Mouse (Mus musculus) testis, adult 2 months (tissue): ENCODE results near the gene Rims1. TPM values are rescaled to one million over a fixed set of nuclear protein-coding genes. Genes with fewer than 3 reads are reported as not detected.

Experiments used
- H3K27ac ChIP-seq: fragments of 200-500 bp; 2 replicates; pipeline ENCODE4 v1.5.1; 2012; ENCODE audit warnings: low read depth, low read length; ENCODE audit not compliant: control insufficient read depth, insufficient read depth
- H3K27me3 ChIP-seq: fragments of 200-500 bp; 2 replicates; pipeline ENCODE4 v1.6.1; 2012; ENCODE audit warnings: mild to moderate bottlenecking, low read length, moderate library complexity; ENCODE audit not compliant: control insufficient read depth, insufficient read depth
- H3K36me3 ChIP-seq: fragments of 200-500 bp; 2 replicates; pipeline ENCODE4 v1.6.1; 2012; ENCODE audit warnings: mild to moderate bottlenecking, low read length; ENCODE audit not compliant: control insufficient read depth, insufficient read depth
- H3K4me1 ChIP-seq: fragments of 200-500 bp; 2 replicates; pipeline ENCODE4 v1.6.1; 2012; ENCODE audit warnings: low read length; ENCODE audit not compliant: control insufficient read depth, insufficient read depth
- H3K4me3 ChIP-seq: fragments of 200-500 bp; 2 replicates; pipeline ENCODE4 v1.5.1; 2012; ENCODE audit warnings: low read depth, mild to moderate bottlenecking, low read length, moderate library complexity, mixed read lengths; ENCODE audit not compliant: control insufficient read depth
- CTCF ChIP-seq: fragments of 200-500 bp; IDR thresholded peaks from 2 replicates; pipeline ENCODE4 v1.5.1; 2012; ENCODE audit warnings: low read depth, mild to moderate bottlenecking, inconsistent platforms, low read length, moderate library complexity; ENCODE audit not compliant: control insufficient read depth, insufficient read depth, insufficient replicate concordance
- POLR2A ChIP-seq: fragments of 200-500 bp; IDR thresholded peaks from 2 replicates; pipeline ENCODE4 v1.6.1; 2012; ENCODE audit warnings: low read depth, mild to moderate bottlenecking, inconsistent platforms, low read length, moderate library complexity; ENCODE audit not compliant: control insufficient read depth
- polyA plus RNA-seq: library from polyadenylated mRNA; depleted of rRNA; stranded (reverse); fragments of >200 nt; gene quantifications from 2 replicates; pipeline ENCODE4 v1.2.3, GENCODE M21; 2012

The Rims1 gene
- polyA plus RNA-seq, 1 experiment: 0.30 TPM

DNA sequence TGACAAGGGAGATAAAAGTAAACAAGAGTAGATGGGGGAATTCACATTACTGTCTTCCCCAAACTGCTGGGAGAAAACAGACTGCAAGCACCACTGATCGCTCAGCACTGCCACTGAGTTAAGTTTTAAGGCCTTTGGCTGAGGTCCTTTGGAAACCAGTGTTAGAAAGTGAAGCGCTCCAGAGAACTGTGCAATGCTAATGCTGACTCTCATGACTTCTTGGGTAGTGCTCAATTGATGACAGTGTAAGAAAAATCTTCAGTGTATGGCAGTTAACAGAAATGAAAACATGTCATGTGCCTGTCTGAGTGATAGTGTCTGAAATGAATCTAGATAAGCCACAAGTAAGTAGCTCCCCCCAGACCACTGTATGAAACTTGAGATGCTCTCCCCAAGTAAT lies 111.3 kb downstream of the Rims1 start:
- no peaks in the 10 kb centered on the region for H3K27me3 ChIP-seq
- no peaks in the 10 kb centered on the region for H3K36me3 ChIP-seq
- no peaks in the 10 kb centered on the region for H3K4me1 ChIP-seq
- no peak for TF ChIP-seq CTCF
- TF ChIP-seq POLR2A: no peak
- no peak overlapping the region for H3K27ac ChIP-seq
- no peak overlapping the region for H3K4me3 ChIP-seq

DNA sequence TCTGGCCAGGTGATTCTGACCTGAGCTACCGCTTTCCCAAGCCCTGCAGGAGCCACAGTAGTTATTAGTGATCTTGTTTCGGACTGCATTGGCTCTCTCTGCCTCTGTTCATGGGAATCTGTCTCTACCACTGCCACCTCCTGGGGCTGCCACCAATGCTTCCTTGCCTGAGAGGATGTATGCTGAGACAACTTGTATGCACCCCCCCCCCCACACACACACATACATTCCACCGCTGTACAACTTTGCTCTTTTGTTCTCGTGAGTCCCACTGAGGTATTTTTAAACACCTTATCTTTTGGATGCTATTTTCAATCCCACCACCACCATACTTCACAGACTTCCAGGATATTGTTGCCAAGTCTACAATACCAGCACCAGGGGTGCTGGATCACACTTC lies 122.3 kb downstream of the Rims1 start:
- no peaks in the 10 kb centered on the region for H3K27me3 ChIP-seq
- H3K4me3 ChIP-seq: no peak overlapping the region
- H3K27ac ChIP-seq: no peak overlapping the region
- no peak for TF ChIP-seq POLR2A
- H3K36me3 ChIP-seq: no peaks in the 10 kb centered on the region
- no peaks in the 10 kb centered on the region for H3K4me1 ChIP-seq

DNA sequence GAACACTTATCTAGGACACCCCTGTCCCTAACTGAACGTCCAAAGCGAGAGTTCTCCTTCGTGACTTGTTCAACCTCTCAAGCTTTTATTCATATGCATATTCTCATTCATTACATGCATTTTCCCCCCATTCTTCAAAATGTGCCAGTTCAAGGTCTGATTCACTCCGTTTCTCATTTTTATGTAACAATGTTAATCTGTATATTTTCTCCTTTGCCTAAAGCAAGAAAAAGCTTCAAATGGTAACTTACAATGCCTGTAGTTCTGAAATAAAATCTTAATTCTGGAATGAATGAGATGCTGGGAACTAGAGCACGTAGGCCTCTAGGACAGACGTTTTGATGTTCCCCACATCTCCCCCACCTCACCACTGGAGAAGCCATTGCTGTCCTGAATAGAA lies 141.6 kb downstream of the Rims1 start:
- H3K4me1 ChIP-seq: no peaks in the 10 kb centered on the region
- no peaks in the 10 kb centered on the region for H3K36me3 ChIP-seq
- TF ChIP-seq CTCF (no peak), POLR2A (no peak)
- no peak overlapping the region for H3K4me3 ChIP-seq
- H3K27ac ChIP-seq: no peak overlapping the region
- no peaks in the 10 kb centered on the region for H3K27me3 ChIP-seq

DNA sequence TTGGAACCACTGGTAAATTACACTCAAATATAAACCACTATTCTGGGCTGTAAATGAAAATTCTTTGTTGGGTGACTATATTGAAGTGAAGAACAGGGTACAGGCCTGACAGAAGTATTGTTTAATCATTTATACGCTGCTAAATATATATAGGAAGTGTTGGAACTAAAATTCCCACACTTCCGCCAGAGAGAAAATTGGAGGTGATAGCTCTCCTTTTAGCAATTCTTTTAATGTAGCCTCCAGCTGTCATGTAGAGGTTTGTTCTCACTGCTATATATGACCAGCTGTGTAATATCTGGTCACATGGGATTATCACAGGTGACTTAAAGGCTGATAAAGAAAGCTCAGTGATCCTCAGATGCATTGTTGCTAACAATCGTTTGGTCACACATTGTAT lies 144.0 kb downstream of the Rims1 start:
- Histone ChIP-seq H3K27ac (no peak overlapping the region), H3K36me3 (no peaks in the 10 kb centered on the region), H3K27me3 (no peaks in the 10 kb centered on the region), H3K4me1 (no peaks in the 10 kb centered on the region), H3K4me3 (no peak overlapping the region)
- TF ChIP-seq CTCF: no peak
- TF ChIP-seq POLR2A: no peak

- no peaks in the 10 kb centered on the region for H3K36me3 ChIP-seq
- H3K27ac ChIP-seq: no peak overlapping the region
- no peaks in the 10 kb centered on the region for H3K4me1 ChIP-seq
- no peak overlapping the region for H3K4me3 ChIP-seq
- TF ChIP-seq POLR2A (no peak), CTCF (no peak)
- H3K27me3 ChIP-seq: no peaks in the 10 kb centered on the region
Measured at GRCm38 (mm10) chr1:22655983-22656382, 149.8 kb downstream of the Rims1 start.

- no peak overlapping the region for H3K4me3 ChIP-seq
- H3K36me3 ChIP-seq: no peaks in the 10 kb centered on the region
- TF ChIP-seq CTCF (no peak), POLR2A (no peak)
- no peaks in the 10 kb centered on the region for H3K27me3 ChIP-seq
- H3K4me1 ChIP-seq: no peaks in the 10 kb centered on the region
- H3K27ac ChIP-seq: no peak overlapping the region
Measured at GRCm38 (mm10) chr1:22654903-22655302, 150.9 kb downstream of the Rims1 start.

GRCm38 (mm10) chr1:22650588-22650987 lies 155.2 kb downstream of the Rims1 start:
- Histone ChIP-seq H3K36me3 (no peaks in the 10 kb centered on the region), H3K27ac (no peak overlapping the region), H3K4me3 (no peak overlapping the region), H3K4me1 (no peaks in the 10 kb centered on the region), H3K27me3 (no peaks in the 10 kb centered on the region)
- TF ChIP-seq POLR2A (no peak), CTCF (no peak)

GRCm38 (mm10) chr1:22649432-22649831 lies 156.4 kb downstream of the Rims1 start:
- no peak overlapping the region for H3K4me3 ChIP-seq
- TF ChIP-seq CTCF (no peak), POLR2A (no peak)
- no peaks in the 10 kb centered on the region for H3K36me3 ChIP-seq

More at GRCm38 (mm10) chr1:22649432-22649831, 156.4 kb downstream of the Rims1 start:
- Histone ChIP-seq H3K27me3 (no peaks in the 10 kb centered on the region), H3K4me1 (no peaks in the 10 kb centered on the region), H3K27ac (no peak overlapping the region)
